Mouse (Mus musculus) megakaryocyte-erythroid progenitor cell, adult 5 weeks (primary cell): ENCODE results near the gene Gper1. TPM values are rescaled to one million over a fixed set of nuclear protein-coding genes. Genes with fewer than 3 reads are reported as not detected.

Experiments used
- polyA plus RNA-seq: library from polyadenylated mRNA; stranded (reverse); fragments of >175 nt; gene quantifications from 2 replicates; pipeline ENCODE4 v1.2.3, GENCODE M21; 2012

The Gper1 gene
- not detected in 2 replicates for polyA plus RNA-seq

GRCm38 (mm10) chr5:139423026-139423865 is at the start of gene Gper1:
Gper1 (plus strand) TSS chr5:139423151.

GRCm38 (mm10) chr5:139377468-139378270 is 45.3 kb upstream of the Gper1 start, which contains the start of gene Gpr146:
Gpr146 (plus strand) TSS chr5:139377697.

GRCm38 (mm10) chr5:139404801-139405401 is 18.1 kb upstream of the Gper1 start, which contains the start of gene C130050O18Rik:
C130050O18Rik (plus strand) TSS chr5:139405280.

GRCm38 (mm10) chr5:139460384-139461067 is 37.6 kb downstream of the Gper1 start, which contains the start of gene 3110082I17Rik:
3110082I17Rik (minus strand) TSS chr5:139460527.

Other genes with a start within 250 kb of the Gper1 start
- gene Sun1, start 222.5 kb upstream of the Gper1 start, polyA plus RNA-seq = 13.7 and 14.2 TPM in 2 replicates
- gene Get4, start 170.8 kb upstream of the Gper1 start, polyA plus RNA-seq = 60.9 and 71.8 TPM in 2 replicates
- 67.4 and 83.3 TPM in 2 replicates for gene Adap1, start 97.5 kb upstream of the Gper1 start, polyA plus RNA-seq
- gene Cox19, start 71.7 kb upstream of the Gper1 start, polyA plus RNA-seq = 37.3 and 41.7 TPM in 2 replicates
- not detected in 2 replicates for gene Cyp2w1, start 70.5 kb upstream of the Gper1 start, polyA plus RNA-seq
- 16.1 and 17.3 TPM in 2 replicates for gene Gpr146, start 45.5 kb upstream of the Gper1 start, polyA plus RNA-seq
- gene C130050O18Rik, start 17.9 kb upstream of the Gper1 start, polyA plus RNA-seq = 0.32 and 0.91 TPM in 2 replicates
- 64.1 and 88.1 TPM in 2 replicates for gene 3110082I17Rik, start 37.4 kb downstream of the Gper1 start, polyA plus RNA-seq
- gene Zfand2a, start 61.4 kb downstream of the Gper1 start, polyA plus RNA-seq = 10.3 and 12.6 TPM in 2 replicates
- not detected in 2 replicates for gene Uncx, start 120.3 kb downstream of the Gper1 start, polyA plus RNA-seq